Mouse (Mus musculus) embryo, embryonic 10.5 days (tissue): ENCODE measurements at regions not wholly inside any gene's neighbourhood (a gene's known extent, or its start where the extent isn't known, plus 50 kb on each side); places are given as distances from the start of the nearest gene placed in this dataset.
A peak's percentile ranks its signal among the peaks of the same experiment; 100 is the strongest.

Experiments
- DNase-seq: peaks from one replicate; pipeline ENCODE4 v3.0.0-alpha.2; 2015; ENCODE audit warnings: low spot score

DNA sequence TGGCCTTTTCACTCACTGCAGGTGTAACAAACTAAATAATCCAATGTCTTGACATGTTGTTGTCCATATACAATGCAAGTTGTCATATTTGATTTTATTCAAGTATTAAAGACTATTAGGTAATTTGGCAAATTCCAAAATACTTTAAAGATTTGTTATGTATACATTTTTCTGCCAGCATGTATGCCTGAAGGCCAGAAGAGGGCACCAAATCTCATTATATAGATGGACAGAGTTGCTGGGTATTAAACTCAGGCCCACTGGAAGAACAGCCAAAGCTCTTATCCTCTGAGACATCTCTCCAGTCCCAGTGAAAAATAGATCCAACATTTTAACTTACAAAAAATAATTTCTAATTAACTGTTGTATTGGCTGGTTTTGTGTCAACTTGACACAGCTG lies 80.5 kb upstream of the Cenpq start:
- peak; percentile 14 for DNase-seq
